Mouse (Mus musculus): ENCODE results near the gene Bgn. TPM values are rescaled to one million over a fixed set of nuclear protein-coding genes. Genes with fewer than 3 reads are reported as not detected.
"Not testable (repeated sequence)": the region's sequence is repeated elsewhere in the genome, so short reads cannot be mapped to it uniquely, and the experiment has no call there.

Bgn gene
- polyA plus RNA-seq, 1 experiment from 2014 or later, result 29.1 TPM

- Histone ChIP-seq H3K36me3 (no peaks in the 10 kb centered on the region), H3K9me3 (replicated peaks) (no peaks in the 10 kb centered on the region), H3K9ac (replicated peaks) (no peak overlapping the region), H3K4me3 (replicated peaks) (no peak overlapping the region), H3K4me2 (no peak overlapping the region), H3K27me3 (replicated peaks) (no peaks in the 10 kb centered on the region), H3K4me1 (no peaks in the 10 kb centered on the region), H3K27ac (replicated peaks) (no peak overlapping the region)
- ATAC-seq (ENCODE audit: low FRiP score), result no peak
- 83% methylated on average over 3 of the region's 3 CpGs for WGBS
Measured at GRCm38 (mm10) chrX:73490804-73491203, 7.4 kb downstream of the Bgn start.

DNA sequence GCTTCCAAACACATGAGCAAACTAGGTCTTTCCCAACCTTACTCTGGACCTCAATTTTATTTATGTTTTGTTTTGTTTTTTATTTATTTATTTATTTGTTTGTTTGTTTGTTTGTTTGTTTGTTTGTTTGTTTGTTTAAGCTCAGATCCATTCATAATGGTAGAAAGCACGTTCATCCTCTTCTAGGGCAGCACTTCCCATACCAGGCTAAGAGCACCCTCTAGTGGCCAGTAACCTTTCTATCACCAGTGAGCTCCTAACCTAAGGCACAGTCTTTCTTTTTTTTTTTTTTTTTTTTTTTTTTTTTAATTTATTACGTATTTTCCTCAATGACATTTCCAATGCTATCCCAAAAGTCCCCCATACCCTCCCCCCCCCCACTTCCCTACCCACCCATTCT is 10.2 kb downstream of the Bgn start:
- WGBS, result 12% methylated on average over 1 of the region's 2 CpGs
- H3K4me1 ChIP-seq; H3K4me2 ChIP-seq; H3K27ac ChIP-seq (replicated peaks); H3K9me3 ChIP-seq (replicated peaks); H3K4me3 ChIP-seq (replicated peaks); H3K9ac ChIP-seq (replicated peaks); H3K27me3 ChIP-seq (replicated peaks); H3K36me3 ChIP-seq: not testable (repeated sequence)
- 0 out of 2 replicates have a peak, but pooled peaks have one; percentile 76 for ATAC-seq (ENCODE audit: low FRiP score)

GRCm38 (mm10) chrX:73496746-73497145 is 13.3 kb downstream of the Bgn start:
- Histone ChIP-seq H3K4me3 (replicated peaks) (no peak overlapping the region), H3K9ac (replicated peaks) (no peak overlapping the region), H3K4me1 (no peaks in the 10 kb centered on the region), H3K4me2 (no peak overlapping the region), H3K27me3 (replicated peaks) (no peaks in the 10 kb centered on the region; the same call in 1 of the 2 replicates), H3K36me3 (no peaks in the 10 kb centered on the region), H3K27ac (replicated peaks) (no peak overlapping the region), H3K9me3 (replicated peaks) (no peaks in the 10 kb centered on the region)
- ATAC-seq (ENCODE audit: low FRiP score), result no peak
- 89% methylated on average over 4 of the region's 4 CpGs for WGBS

- 67% methylated on average over 5 of the region's 5 CpGs for WGBS
- Histone ChIP-seq H3K9me3 (replicated peaks) (no peaks in the 10 kb centered on the region), H3K4me3 (replicated peaks) (no peak overlapping the region), H3K36me3 (no peaks in the 10 kb centered on the region), H3K9ac (replicated peaks) (no peak overlapping the region), H3K27ac (replicated peaks) (no peak overlapping the region), H3K27me3 (replicated peaks) (peaks cover 11% of the 10 kb centered on the region; the same call in 1 of the 2 replicates), H3K4me2 (no peak overlapping the region), H3K4me1 (no peaks in the 10 kb centered on the region)
- ATAC-seq (ENCODE audit: low FRiP score), result no peak
Measured at GRCm38 (mm10) chrX:73505130-73505735, 21.8 kb downstream of the Bgn start.

DNA sequence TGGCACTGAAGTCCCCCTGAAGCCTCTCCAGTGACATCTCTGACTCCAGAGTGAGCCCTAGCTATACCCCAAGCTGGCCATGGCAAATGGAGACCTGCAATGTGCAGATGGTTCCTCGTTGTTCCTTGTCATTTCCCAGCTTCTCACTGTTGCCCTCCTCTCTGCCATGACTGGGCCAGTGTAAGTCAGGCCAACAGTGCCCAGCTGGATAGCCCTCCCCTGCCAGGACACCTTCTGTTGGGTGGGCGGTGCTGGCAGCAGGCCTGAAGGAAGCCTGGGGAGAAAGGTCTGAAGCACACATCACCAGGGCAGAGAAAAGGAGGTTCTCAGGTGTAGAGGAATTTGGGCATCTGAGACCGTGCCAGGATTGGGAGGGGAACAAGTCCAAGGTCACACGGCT is 23.2 kb downstream of the Bgn start:
- no peak overlapping the region for H3K4me3 ChIP-seq (replicated peaks)
- WGBS, result 86% methylated on average over 4 of the region's 4 CpGs
- no peak for ATAC-seq (ENCODE audit: low FRiP score)

DNA sequence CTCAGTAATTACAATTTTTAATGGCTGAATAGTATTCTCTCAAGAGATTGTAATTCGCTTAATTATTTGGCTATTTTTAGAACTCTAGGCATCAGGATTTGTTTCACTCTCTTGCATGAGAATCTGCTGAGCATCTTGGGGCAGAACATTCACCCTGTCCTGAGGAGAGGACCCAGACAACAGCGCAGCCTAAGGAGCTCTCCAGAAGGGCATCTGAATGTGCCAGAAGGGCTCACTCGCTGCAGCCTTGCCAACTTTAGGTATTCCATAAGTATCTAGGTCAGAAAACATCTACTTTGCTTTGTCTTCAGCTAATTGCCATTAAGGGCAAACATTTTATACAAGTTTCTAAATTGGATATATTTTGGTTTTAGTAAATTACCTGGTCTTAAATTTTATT is 25.8 kb downstream of the Bgn start:
- ATAC-seq (ENCODE audit: low FRiP score), result no peak
- no peaks in the 10 kb centered on the region for H3K27me3 ChIP-seq (replicated peaks)

More for the DNA sequence above, 23.2 kb downstream of the Bgn start:
- H3K27me3 ChIP-seq (replicated peaks), result peaks cover 11% of the 10 kb centered on the region; the same call in 1 of the 2 replicates
- H3K9ac ChIP-seq (replicated peaks), result no peak overlapping the region
- no peak overlapping the region for H3K4me2 ChIP-seq
- no peaks in the 10 kb centered on the region for H3K36me3 ChIP-seq
- H3K9me3 ChIP-seq (replicated peaks), result no peaks in the 10 kb centered on the region
- no peak overlapping the region for H3K27ac ChIP-seq (replicated peaks)
- H3K4me1 ChIP-seq, result no peaks in the 10 kb centered on the region

GRCm38 (mm10) chrX:73512904-73513303 is 29.5 kb downstream of the Bgn start:
- no peak for ATAC-seq (ENCODE audit: low FRiP score)
- no peaks in the 10 kb centered on the region for H3K4me1 ChIP-seq
- 26% methylated on average over 3 of the region's 3 CpGs for WGBS
- no peaks in the 10 kb centered on the region for H3K27me3 ChIP-seq (replicated peaks)
- H3K4me3 ChIP-seq (replicated peaks), result no peak overlapping the region
- no peak overlapping the region for H3K4me2 ChIP-seq
- H3K9me3 ChIP-seq (replicated peaks), result no peaks in the 10 kb centered on the region
- no peak overlapping the region for H3K27ac ChIP-seq (replicated peaks)
- H3K9ac ChIP-seq (replicated peaks), result no peak overlapping the region
- H3K36me3 ChIP-seq, result no peaks in the 10 kb centered on the region

More for the DNA sequence above, 25.8 kb downstream of the Bgn start:
- Histone ChIP-seq H3K4me3 (replicated peaks) (no peak overlapping the region), H3K9ac (replicated peaks) (no peak overlapping the region), H3K27ac (replicated peaks) (no peak overlapping the region), H3K4me1 (no peaks in the 10 kb centered on the region), H3K9me3 (replicated peaks) (no peaks in the 10 kb centered on the region), H3K4me2 (no peak overlapping the region), H3K36me3 (no peaks in the 10 kb centered on the region)
- WGBS, result 68% methylated on average over 3 of the region's 3 CpGs

GRCm38 (mm10) chrX:73516556-73516955 is 33.2 kb downstream of the Bgn start:
- Histone ChIP-seq H3K9ac (replicated peaks) (no peak overlapping the region), H3K36me3 (no peaks in the 10 kb centered on the region), H3K4me1 (no peaks in the 10 kb centered on the region), H3K27me3 (replicated peaks) (no peaks in the 10 kb centered on the region), H3K4me3 (replicated peaks) (no peak overlapping the region), H3K9me3 (replicated peaks) (no peaks in the 10 kb centered on the region), H3K27ac (replicated peaks) (no peak overlapping the region), H3K4me2 (no peak overlapping the region)
- 65% methylated on average over 4 of the region's 4 CpGs for WGBS
- 0 out of 2 replicates have a peak, but pooled peaks have one; percentile 45 for ATAC-seq (ENCODE audit: low FRiP score)

DNA sequence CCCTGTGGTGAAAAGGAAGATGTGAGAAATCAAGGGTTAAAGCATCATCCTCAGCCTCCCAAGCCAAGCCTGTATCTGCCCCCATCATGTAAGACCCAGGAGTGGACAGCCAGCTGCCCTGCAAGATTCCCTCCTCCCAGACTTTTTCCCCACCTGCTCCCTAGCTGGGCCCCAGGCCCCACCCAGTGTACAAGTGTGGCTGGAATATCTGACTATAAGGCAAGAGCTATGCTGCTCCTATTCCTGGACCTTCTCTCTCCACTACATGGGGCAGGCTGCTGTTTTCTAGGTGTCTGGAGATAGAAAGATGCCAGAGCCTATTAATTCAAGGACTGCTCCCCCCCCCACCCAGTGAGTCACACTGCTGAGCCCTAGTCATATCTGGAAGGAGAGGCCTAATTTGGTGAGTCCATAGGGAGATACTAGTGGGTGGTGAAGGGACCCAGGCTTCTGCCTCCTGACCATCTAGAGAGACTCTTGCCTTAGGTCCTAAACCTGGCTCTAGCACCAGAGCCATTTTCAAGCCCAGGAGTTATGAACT is 33.7 kb downstream of the Bgn start:
- H3K4me3 ChIP-seq (replicated peaks), result no peak overlapping the region
- ATAC-seq (ENCODE audit: low FRiP score), result 0 out of 2 replicates have a peak, but pooled peaks have one; percentile 21
- no peak overlapping the region for H3K4me2 ChIP-seq
- H3K4me1 ChIP-seq, result no peaks in the 10 kb centered on the region
- H3K36me3 ChIP-seq, result no peaks in the 10 kb centered on the region
- no peaks in the 10 kb centered on the region for H3K27me3 ChIP-seq (replicated peaks)
- H3K27ac ChIP-seq (replicated peaks), result no peak overlapping the region
- no peaks in the 10 kb centered on the region for H3K9me3 ChIP-seq (replicated peaks)
- no peak overlapping the region for H3K9ac ChIP-seq (replicated peaks)

DNA sequence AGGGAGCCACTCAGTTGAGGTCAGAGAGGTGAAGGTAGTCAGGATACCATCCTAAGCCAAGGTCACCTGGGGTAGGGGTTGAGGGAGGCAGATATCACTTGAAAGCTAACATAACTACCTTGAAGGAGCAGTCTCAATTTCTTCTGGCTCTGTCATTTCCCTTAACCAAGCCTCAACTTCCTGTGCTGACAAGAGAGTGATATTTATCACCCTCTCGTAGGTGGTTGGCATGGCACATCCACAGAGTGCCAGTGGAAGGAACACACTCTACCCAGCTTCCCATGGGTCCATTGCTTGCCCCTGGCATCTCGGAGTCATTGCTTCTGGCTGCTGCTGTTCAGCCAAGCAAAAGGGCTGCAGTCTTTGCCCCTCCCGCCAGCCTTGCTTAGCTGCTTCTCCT is 37.3 kb downstream of the Bgn start:
- Histone ChIP-seq H3K27ac (replicated peaks) (no peak overlapping the region), H3K27me3 (replicated peaks) (no peaks in the 10 kb centered on the region), H3K36me3 (no peaks in the 10 kb centered on the region), H3K4me3 (replicated peaks) (no peak overlapping the region), H3K4me1 (no peaks in the 10 kb centered on the region), H3K9me3 (replicated peaks) (no peaks in the 10 kb centered on the region), H3K4me2 (no peak overlapping the region), H3K9ac (replicated peaks) (no peak overlapping the region)
- WGBS, result 85% methylated on average over 3 of the region's 3 CpGs
- ATAC-seq (ENCODE audit: low FRiP score), result no peak

- ATAC-seq (ENCODE audit: low FRiP score), result peak; percentile 45; the same call in 1 of the 2 replicates
- Histone ChIP-seq H3K4me2 (no peak overlapping the region), H3K36me3 (0 out of 2 replicates have a peak, but pooled peaks cover 4% of the 10 kb centered on the region), H3K9ac (replicated peaks) (no peak overlapping the region), H3K4me3 (replicated peaks) (no peak overlapping the region), H3K4me1 (no peaks in the 10 kb centered on the region), H3K27ac (replicated peaks) (no peak overlapping the region), H3K9me3 (replicated peaks) (no peaks in the 10 kb centered on the region), H3K27me3 (replicated peaks) (no peaks in the 10 kb centered on the region)
- WGBS, result 51% methylated on average over 9 of the region's 9 CpGs
Measured at GRCm38 (mm10) chrX:73524318-73525222, 41.2 kb downstream of the Bgn start.
